Mouse (Mus musculus) forebrain, embryonic 16.5 days (tissue): ENCODE measurements around the gene Hspa5. TPM values are rescaled to one million over a fixed set of nuclear protein-coding genes. Genes with fewer than 3 reads are reported as not detected.
"Not testable (repeated sequence)": the region's sequence is repeated elsewhere in the genome, so short reads cannot be mapped to it uniquely, and the experiment has no call there.

Source experiments
- ATAC-seq: fragments of 200-750 bp; cut with Nextera tagmentation; 2 replicates; pipeline ENCODE4 v1.8.0; 2017; ENCODE audit warnings: mild to moderate bottlenecking, moderate library complexity
- H3K27ac ChIP-seq: fragments of 300-500 bp; sonication (generic); 2 replicates; pipeline ENCODE4 v1.5.1; 2014; ENCODE audit warnings: low read length, control low read depth
- H3K27me3 ChIP-seq: fragments of 300-500 bp; sonication (generic); replicated peaks from 2 replicates; pipeline ENCODE4 v1.6.1; 2014; ENCODE audit warnings: low read length; ENCODE audit not compliant: control insufficient read depth, insufficient read depth
- H3K36me3 ChIP-seq: fragments of 300-500 bp; sonication (generic); 2 replicates; pipeline ENCODE4 v1.6.1; 2014; ENCODE audit not compliant: control insufficient read depth, insufficient read depth
- H3K4me1 ChIP-seq: fragments of 300-500 bp; sonication (generic); replicated peaks from 2 replicates; pipeline ENCODE4 v1.6.1; 2014; ENCODE audit warnings: low read length; ENCODE audit not compliant: control insufficient read depth, insufficient read depth
- H3K4me2 ChIP-seq: fragments of 300-500 bp; sonication (generic); 2 replicates; pipeline ENCODE4 v1.6.1; 2014; ENCODE audit warnings: mild to moderate bottlenecking, low read length, control low read depth
- H3K4me3 ChIP-seq: fragments of 300-500 bp; sonication (generic); replicated peaks from 2 replicates; pipeline ENCODE4 v1.5.1; 2014; ENCODE audit warnings: mild to moderate bottlenecking, low read length, control low read depth
- H3K9ac ChIP-seq: fragments of 300-500 bp; sonication (generic); replicated peaks from 2 replicates; pipeline ENCODE4 v1.6.1; 2014; ENCODE audit warnings: low read depth, low read length, control low read depth
- H3K9me3 ChIP-seq: fragments of 300-500 bp; sonication (generic); 2 replicates; pipeline ENCODE4 v1.6.1; 2016; ENCODE audit warnings: low read length; ENCODE audit not compliant: control insufficient read depth
- WGBS: fragments of 180-500 bp; shearing (Covaris S2); extraction: QIAGEN DNeasy Blood & Tissue Kit; methylation state at CpG from one replicate; pipeline ENCODE4 v1.1.7; 2014; 5-methylcytosine and 5-hydroxymethylcytosine counted together
- polyA plus RNA-seq: library from polyadenylated mRNA; unstranded; fragments of >200 nt; fragmentation: Nextera tagmentation; extraction: Ambion mirVana; gene quantifications from 2 replicates; pipeline ENCODE4 v1.2.1, GENCODE M21; 2015

The Hspa5 gene
- polyA plus RNA-seq, 1 experiment from 2014 or later = 387 TPM

DNA sequence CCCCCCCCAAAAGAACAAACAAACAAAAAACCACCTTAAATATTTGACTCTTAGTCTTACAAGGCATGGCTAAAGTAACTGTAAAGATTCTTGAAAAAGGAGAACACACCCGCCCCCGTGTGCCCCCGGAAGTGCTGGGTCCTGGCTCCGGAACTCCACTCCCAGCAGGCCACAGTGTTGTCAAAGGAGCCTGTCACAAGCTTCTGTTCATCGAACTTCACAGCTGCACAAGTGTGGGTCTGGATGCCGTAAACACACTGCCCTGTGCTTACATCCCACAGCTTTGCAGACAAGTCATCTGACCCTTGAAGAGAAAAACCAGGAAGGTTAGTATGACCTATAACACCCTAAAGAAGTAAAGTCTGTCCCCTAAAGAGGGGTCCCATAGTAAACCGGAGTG is 40.9 kb downstream of the Hspa5 start:
- no peaks in the 10 kb centered on the region for H3K4me1 ChIP-seq
- no peaks in the 10 kb centered on the region for H3K27me3 ChIP-seq
- no peak overlapping the region for H3K4me3 ChIP-seq
- WGBS = 91% methylated on average over 7 of the region's 7 CpGs
- no peak overlapping the region for H3K4me2 ChIP-seq
- no peaks in the 10 kb centered on the region for H3K9me3 ChIP-seq
- H3K9ac ChIP-seq = no peak overlapping the region
- no peak for ATAC-seq
- peaks cover 18% of the 10 kb centered on the region for H3K36me3 ChIP-seq
- H3K27ac ChIP-seq = no peak overlapping the region

DNA sequence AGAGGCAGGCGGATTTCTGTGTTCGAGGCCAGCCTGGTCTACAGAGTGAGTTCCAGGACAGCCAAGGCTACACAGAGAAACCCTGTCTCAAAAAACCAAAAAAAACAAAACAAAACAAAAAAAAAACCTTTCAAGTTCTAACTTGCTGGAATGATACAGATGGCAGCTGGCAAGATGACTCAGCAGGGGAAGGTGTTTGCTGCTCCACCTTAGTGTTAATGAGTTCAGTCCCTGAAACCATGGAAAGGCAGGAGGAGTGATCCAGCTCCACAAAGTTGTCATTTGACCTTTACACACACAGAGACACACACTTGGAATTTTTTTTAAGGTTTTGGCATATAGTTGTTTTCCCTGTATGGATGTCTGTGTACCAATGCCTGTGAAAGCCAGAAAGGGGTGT is 44.1 kb downstream of the Hspa5 start:
- WGBS = 100% methylated on average over 2 of the region's 2 CpGs
- H3K4me3 ChIP-seq, H3K27ac ChIP-seq, ATAC-seq, H3K4me1 ChIP-seq, H3K9ac ChIP-seq, H3K9me3 ChIP-seq, H3K27me3 ChIP-seq, H3K4me2 ChIP-seq: not testable (repeated sequence)
- H3K36me3 ChIP-seq = peaks cover 18% of the 10 kb centered on the region

DNA sequence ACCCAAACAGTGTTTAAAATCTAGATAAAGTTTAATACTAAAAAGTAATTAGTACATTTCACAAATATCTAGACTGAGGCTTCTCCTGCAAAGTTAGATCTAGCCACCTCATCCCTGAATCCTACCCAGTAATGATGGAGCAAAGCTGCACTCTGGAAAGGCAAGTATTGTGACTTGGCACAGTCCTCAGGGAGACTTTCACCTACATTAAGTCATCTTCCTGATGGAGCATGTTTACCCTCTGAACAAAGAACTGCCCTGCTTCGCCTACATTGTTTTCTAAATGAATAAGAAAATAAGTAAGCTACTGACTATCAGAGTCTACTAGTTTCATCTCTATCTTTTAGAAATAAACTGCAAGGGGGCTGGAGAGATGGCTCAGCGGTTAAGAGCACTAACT is 46.7 kb downstream of the Hspa5 start:
- H3K27ac ChIP-seq = no peak overlapping the region
- H3K27me3 ChIP-seq = no peaks in the 10 kb centered on the region
- H3K4me3 ChIP-seq = no peak overlapping the region
- WGBS = 91% methylated on average over 2 of the region's 2 CpGs
- no peak for ATAC-seq
- H3K4me2 ChIP-seq = no peak overlapping the region
- no peaks in the 10 kb centered on the region for H3K4me1 ChIP-seq
- no peaks in the 10 kb centered on the region for H3K9me3 ChIP-seq
- H3K9ac ChIP-seq = no peak overlapping the region
- peaks cover 10% of the 10 kb centered on the region for H3K36me3 ChIP-seq

DNA sequence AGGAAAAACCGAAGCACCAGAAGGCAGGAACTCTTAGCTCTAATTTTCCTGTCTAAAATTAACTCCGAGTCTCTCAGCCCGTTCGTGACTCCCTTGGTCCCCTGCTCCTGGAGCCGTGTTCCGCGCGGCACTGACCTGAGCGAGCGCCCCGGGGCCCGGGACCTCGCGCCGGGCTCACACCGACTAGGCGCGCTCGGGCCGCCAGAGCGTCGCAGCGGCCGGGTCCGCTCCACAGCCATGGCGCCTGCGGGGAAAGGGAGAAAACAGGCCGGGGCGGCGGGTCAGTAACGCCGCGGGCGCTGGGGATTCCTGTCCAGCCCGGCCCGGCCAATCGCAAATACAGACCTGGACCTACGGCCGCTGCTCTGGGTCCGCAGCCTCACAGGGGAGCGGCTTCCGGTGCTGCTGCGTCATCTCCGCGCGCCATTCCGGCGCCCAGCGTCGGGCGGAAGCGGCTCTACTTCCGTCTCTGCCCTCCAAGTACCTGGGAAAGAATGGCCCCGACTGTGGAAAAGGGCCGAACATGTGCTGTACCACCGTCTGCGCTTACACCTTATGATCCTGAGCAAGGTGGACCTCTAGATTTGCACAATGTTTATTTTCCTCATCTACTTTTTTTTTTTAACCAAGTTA is 54.2 kb downstream of the Hspa5 start, which contains the start of gene Fbxw2:
TSS of gene Fbxw2 (minus strand) at position 485 of the 633 bp plus-strand sequence.
- no peaks in the 10 kb centered on the region; the same call in 1 of the 2 replicates for H3K27me3 ChIP-seq
- H3K4me1 ChIP-seq = peaks cover 17% of the 10 kb centered on the region
- ATAC-seq = peak; percentile 99
- H3K4me3 ChIP-seq = peak within 1 kb of the TSS; percentile 97
- peak within 1 kb of the TSS; percentile 93 for H3K9ac ChIP-seq
- no peaks in the 10 kb centered on the region for H3K9me3 ChIP-seq
- H3K36me3 ChIP-seq = no peaks in the 10 kb centered on the region; the same call in 1 of the 2 replicates
- peak within 1 kb of the TSS; percentile 97 for H3K4me2 ChIP-seq
- under 1% methylated on average over 50 of the region's 57 CpGs for WGBS
- H3K27ac ChIP-seq = peak within 1 kb of the TSS; percentile 65

DNA sequence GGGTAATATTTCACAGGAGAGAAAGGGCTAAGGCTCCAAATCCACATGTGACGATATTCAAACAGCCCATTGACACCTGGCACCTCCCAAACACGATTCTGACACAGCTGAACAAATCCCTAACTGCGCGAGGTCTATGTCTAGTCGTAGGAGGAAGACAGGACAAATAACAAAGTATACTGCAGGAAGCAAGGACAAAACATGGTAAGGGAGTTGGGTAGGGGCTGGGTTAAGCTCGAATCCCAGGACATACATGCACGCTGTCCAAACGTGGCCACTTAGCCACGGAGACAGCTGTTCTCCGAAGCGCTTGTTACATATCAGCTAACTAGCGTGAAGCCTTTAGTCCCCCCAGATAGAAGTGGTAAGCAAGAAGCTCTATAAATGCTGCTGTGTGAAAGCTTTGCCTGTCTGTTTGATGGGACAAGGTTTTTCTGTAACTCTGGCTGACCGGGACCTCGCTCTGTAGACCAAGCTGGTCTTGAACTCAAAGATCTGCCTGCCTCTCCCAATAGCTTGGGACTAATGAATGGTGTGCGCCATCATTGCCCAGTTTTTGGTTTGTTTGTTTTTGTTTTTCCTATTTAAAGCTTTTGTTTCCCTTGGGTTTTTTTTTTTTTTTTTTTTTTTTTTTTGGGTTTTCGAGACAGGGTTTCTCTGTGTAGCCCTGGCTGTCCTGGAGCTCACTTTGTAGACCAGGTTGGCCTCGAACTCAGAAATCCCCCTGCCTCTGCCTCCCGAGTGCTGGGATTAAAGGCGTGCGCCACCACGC is 54.9 kb downstream of the Hspa5 start:
- H3K4me1 ChIP-seq = peaks cover 17% of the 10 kb centered on the region
- H3K9me3 ChIP-seq = no peaks in the 10 kb centered on the region
- peak; percentile 27 for ATAC-seq
- WGBS = 34% methylated on average over 19 of the region's 21 CpGs
- H3K27ac ChIP-seq = peak overlapping the region; percentile 65
- peak overlapping the region; percentile 93 for H3K9ac ChIP-seq
- H3K36me3 ChIP-seq = no peaks in the 10 kb centered on the region
- peak overlapping the region; percentile 97 for H3K4me3 ChIP-seq
- peak overlapping the region; percentile 97 for H3K4me2 ChIP-seq
- no peaks in the 10 kb centered on the region; the same call in 1 of the 2 replicates for H3K27me3 ChIP-seq

Other genes starting within 250 kb of the Hspa5 start
- gene Gapvd1, start 16.7 kb upstream of the Hspa5 start, polyA plus RNA-seq = 126 and 135 TPM in 2 replicates
- 29.9 and 30.8 TPM in 2 replicates for gene Rabepk, start 27.9 kb downstream of the Hspa5 start, polyA plus RNA-seq
- gene Fbxw2, start 54.3 kb downstream of the Hspa5 start, polyA plus RNA-seq = 114 and 122 TPM in 2 replicates
- gene Gm34653, start 61.0 kb downstream of the Hspa5 start, polyA plus RNA-seq = not detected in 2 replicates
- 0.17 TPM in 1 of 2 replicates, not detected in the other for gene Cutal, start 102.4 kb downstream of the Hspa5 start, polyA plus RNA-seq
- gene Psmd5, start 103.0 kb downstream of the Hspa5 start, polyA plus RNA-seq = 102 and 105 TPM in 2 replicates
- gene Phf19, start 142.1 kb downstream of the Hspa5 start, polyA plus RNA-seq = 3.8 and 4.5 TPM in 2 replicates
- gene Traf1, start 189.8 kb downstream of the Hspa5 start, polyA plus RNA-seq = 1.3 and 1.8 TPM in 2 replicates